Comparison of ENCODE assay signal across 8 mouse cellular contexts in genomic region chr7:19303770-19304169, GRCm38 (mm10). TPM values are rescaled to one million over a fixed set of nuclear protein-coding genes. Genes with fewer than 3 reads are reported as not detected.
DNase-seq lines count a peak whose midpoint lies in the region; ATAC-seq and TF ChIP-seq lines count a peak whose summit lies in the region.

No protein-coding gene starts in this region.

- peak; percentile 76 for TF ChIP-seq CTCF in kidney, adult 2 months (conservative IDR thresholded peaks at IDR 0.05; ENCODE audit: insufficient read depth, insufficient read length, low read depth, low read length)
- peak; percentile 94 for TF ChIP-seq CTCF in liver, embryonic 14.5 days (IDR thresholded peaks at IDR 0.05; ENCODE audit: low read depth)
- peak; percentile 90 for TF ChIP-seq CTCF in testis, adult 2 months (IDR thresholded peaks at IDR 0.05; ENCODE audit: control insufficient read depth, insufficient read depth, insufficient replicate concordance, low read depth, low read length)

- no peaks in the 10 kb centered on the region for H3K9me3 ChIP-seq in heart, embryonic 10.5 days
- H3K9me3 ChIP-seq in liver, embryonic 14.5 days (ENCODE audit: control insufficient read depth, low read length): no peaks in the 10 kb centered on the region
- H3K9me3 ChIP-seq in neural tube, embryonic 11.5 days (ENCODE audit: control insufficient read depth, low read length): no peaks in the 10 kb centered on the region

- H3K9ac ChIP-seq in liver, embryonic 14.5 days (replicated peaks): no peak overlapping the region
- peak overlapping the region; percentile 16; the same call in 1 of the 2 replicates for H3K9ac ChIP-seq in neural tube, embryonic 11.5 days (ENCODE audit: low read length)

- ATAC-seq in liver, embryonic 14.5 days (ENCODE audit: insufficient read depth): no peak
- 0 out of 2 replicates have a peak, but pooled peaks have one; percentile 23 for ATAC-seq in neural tube, embryonic 11.5 days (ENCODE audit: insufficient read depth, low FRiP score, low TSS enrichment)

- TF ChIP-seq POLR2A in kidney, adult 2 months (IDR thresholded peaks at IDR 0.05; ENCODE audit: low read depth, low read length): no peak
- TF ChIP-seq POLR2A in testis, adult 2 months (IDR thresholded peaks at IDR 0.05; ENCODE audit: control insufficient read depth, low read depth, low read length): no peak

- DNase-seq in 3134 (ENCODE audit: extremely low read depth, insufficient read length, low spot score) (peak; percentile 71), R1 (ENCODE audit: low read depth, low spot score) (peak; percentile 81)
- peak; percentile 88 for DNase-seq in embryo, embryonic 9.5 days (ENCODE audit: extremely low spot score)
- peak; percentile 83 for DNase-seq in heart, embryonic 10.5 days (ENCODE audit: low spot score)
- DNase-seq in kidney, adult 2 months: peak; percentile 74
- DNase-seq in liver, embryonic 14.5 days (ENCODE audit: low read depth in 3 of 3, low spot score in 3 of 3): no peak
- peak; percentile 83 for DNase-seq in neural tube, embryonic 11.5 days (ENCODE audit: low spot score)

- H3K27me3 ChIP-seq in heart, embryonic 10.5 days (ENCODE audit: insufficient read depth, poor library complexity, severe bottlenecking): peaks cover 62% of the 10 kb centered on the region
- no peaks in the 10 kb centered on the region for H3K27me3 ChIP-seq in kidney, adult 2 months (replicated peaks; ENCODE audit: control insufficient read depth, insufficient read depth, low read length)
- H3K27me3 ChIP-seq in liver, embryonic 14.5 days (ENCODE audit: control insufficient read depth, insufficient read depth, low read length): peaks cover 64% of the 10 kb centered on the region
- H3K27me3 ChIP-seq in neural tube, embryonic 11.5 days (ENCODE audit: control insufficient read depth, insufficient read depth, low read length): peaks cover 61% of the 10 kb centered on the region
- no peaks in the 10 kb centered on the region; the same call in 1 of the 2 replicates for H3K27me3 ChIP-seq in testis, adult 2 months (ENCODE audit: control insufficient read depth, insufficient read depth, low read length)

- TF ChIP-seq EP300 in liver, embryonic 14.5 days (IDR thresholded peaks at IDR 0.05; ENCODE audit: low read depth): no peak

- H3K4me3 ChIP-seq in heart, embryonic 10.5 days: peak overlapping the region; percentile 58
- no peak overlapping the region for H3K4me3 ChIP-seq in kidney, adult 2 months (ENCODE audit: insufficient read depth, low read depth, low read length)
- no peak overlapping the region for H3K4me3 ChIP-seq in liver, embryonic 14.5 days (ENCODE audit: insufficient read depth in 1 of 2, low read depth in 2 of 2, low read length in 2 of 2)
- no peak overlapping the region for H3K4me3 ChIP-seq in neural tube, embryonic 11.5 days (ENCODE audit: low read depth, low read length)
- peak overlapping the region; percentile 10; the same call in 1 of the 2 replicates for H3K4me3 ChIP-seq in testis, adult 2 months (ENCODE audit: control insufficient read depth, low read depth, low read length)

- H3K4me1 ChIP-seq in heart, embryonic 10.5 days: peaks cover 36% of the 10 kb centered on the region
- peaks cover 3% of the 10 kb centered on the region; the same call in 1 of the 2 replicates for H3K4me1 ChIP-seq in kidney, adult 2 months (ENCODE audit: control insufficient read depth, insufficient read depth, low read length)
- H3K4me1 ChIP-seq in liver, embryonic 14.5 days (replicated peaks; ENCODE audit: control insufficient read depth in 2 of 2, insufficient read depth in 2 of 2, low read length in 1 of 2): peaks cover 5 to 6% of the 10 kb centered on the region in 2 experiments; a peak in 3 of 4 replicates
- peaks cover 14% of the 10 kb centered on the region for H3K4me1 ChIP-seq in neural tube, embryonic 11.5 days (ENCODE audit: control insufficient read depth, insufficient read depth, low read length)
- peaks cover 29% of the 10 kb centered on the region for H3K4me1 ChIP-seq in testis, adult 2 months (ENCODE audit: control insufficient read depth, insufficient read depth, low read length)

- H3K36me3 ChIP-seq in heart, embryonic 10.5 days: no peaks in the 10 kb centered on the region
- no peaks in the 10 kb centered on the region for H3K36me3 ChIP-seq in kidney, adult 2 months (ENCODE audit: control insufficient read depth, insufficient read depth, low read length)
- H3K36me3 ChIP-seq in liver, embryonic 14.5 days (replicated peaks; ENCODE audit: control insufficient read depth, insufficient read depth, low read depth): no peaks in the 10 kb centered on the region
- H3K36me3 ChIP-seq in neural tube, embryonic 11.5 days (ENCODE audit: control insufficient read depth, insufficient read depth, low read length): no peaks in the 10 kb centered on the region
- no peaks in the 10 kb centered on the region for H3K36me3 ChIP-seq in testis, adult 2 months (ENCODE audit: control insufficient read depth, insufficient read depth, low read length)

- peak overlapping the region; percentile 28; the same call in 1 of the 2 replicates for H3K4me2 ChIP-seq in liver, embryonic 14.5 days (ENCODE audit: low read depth)
- peak overlapping the region; percentile 21 for H3K4me2 ChIP-seq in neural tube, embryonic 11.5 days (ENCODE audit: low read depth)

- 3% methylated on average over 16 of the region's 16 CpGs for WGBS in heart, embryonic 10.5 days
- 3% methylated on average over 16 of the region's 16 CpGs for WGBS in kidney, adult 2 months
- WGBS in liver, embryonic 14.5 days (ENCODE audit: insufficient replicate concordance): 2% methylated on average over 16 of the region's 16 CpGs
- under 1% methylated on average over 16 of the region's 16 CpGs for WGBS in neural tube, embryonic 11.5 days

- H3K27ac ChIP-seq in heart, embryonic 10.5 days: peak overlapping the region; percentile 14; the same call in 1 of the 2 replicates
- no peak overlapping the region for H3K27ac ChIP-seq in kidney, adult 2 months (ENCODE audit: insufficient read depth, low read depth, low read length)
- no peak overlapping the region for H3K27ac ChIP-seq in liver, embryonic 14.5 days
- H3K27ac ChIP-seq in neural tube, embryonic 11.5 days (ENCODE audit: low read depth, low read length): no peak overlapping the region
- no peak overlapping the region for H3K27ac ChIP-seq in testis, adult 2 months (ENCODE audit: control insufficient read depth, insufficient read depth, low read depth, low read length)

RNA-seq across cellular contexts. Expression of gene Fosb, which starts 6.1 kb away (rescaled TPM):
- polyA plus RNA-seq in heart, embryonic 10.5 days (2016; fragmentation: Nextera tagmentation; extraction: Ambion mirVana): 0.24 and 0.27 TPM in 2 replicates
- 0.17 and 0.19 TPM in 2 replicates for polyA plus RNA-seq in kidney, adult 2 months (2012; rRNA removed)
- 0.03 and 0.04 TPM in 2 replicates for polyA plus RNA-seq in liver, embryonic 14.5 days (2012; rRNA removed)
- not detected in 2 replicates for polyA plus RNA-seq in liver, embryonic 14.5 days (2014; fragmentation: Nextera tagmentation; extraction: Ambion mirVana)
- polyA plus RNA-seq in neural tube, embryonic 11.5 days (2014; fragmentation: Nextera tagmentation; extraction: Ambion mirVana): 0.07 TPM in 1 of 2 replicates, not detected in the other
- polyA plus RNA-seq in testis, adult 2 months (2012; rRNA removed): 3.9 and 4.1 TPM in 2 replicates

RNA-seq across cellular contexts. Expression of gene Rtn2, which starts 21.3 kb away (rescaled TPM):
- polyA plus RNA-seq in heart, embryonic 10.5 days (2016; fragmentation: Nextera tagmentation; extraction: Ambion mirVana): 22.4 and 26.0 TPM in 2 replicates
- 7.6 and 19.1 TPM in 2 replicates for polyA plus RNA-seq in kidney, adult 2 months (2012; rRNA removed)
- 2.9 and 4.1 TPM in 2 replicates for polyA plus RNA-seq in liver, embryonic 14.5 days (2012; rRNA removed)
- 2.6 and 3.0 TPM in 2 replicates for polyA plus RNA-seq in liver, embryonic 14.5 days (2014; fragmentation: Nextera tagmentation; extraction: Ambion mirVana)
- 58.2 and 60.2 TPM in 2 replicates for polyA plus RNA-seq in neural tube, embryonic 11.5 days (2014; fragmentation: Nextera tagmentation; extraction: Ambion mirVana)
- 15.6 and 17.4 TPM in 2 replicates for polyA plus RNA-seq in testis, adult 2 months (2012; rRNA removed)

RNA-seq across cellular contexts. Expression of gene Ppm1n, which starts 23.9 kb away (rescaled TPM):
- 0.13 TPM in 1 of 2 replicates, not detected in the other for polyA plus RNA-seq in heart, embryonic 10.5 days (2016; fragmentation: Nextera tagmentation; extraction: Ambion mirVana)
- polyA plus RNA-seq in kidney, adult 2 months (2012; rRNA removed): not detected in 2 replicates
- 0.04 TPM in 1 of 2 replicates, not detected in the other for polyA plus RNA-seq in liver, embryonic 14.5 days (2012; rRNA removed)
- not detected in 2 replicates for polyA plus RNA-seq in liver, embryonic 14.5 days (2014; fragmentation: Nextera tagmentation; extraction: Ambion mirVana)
- polyA plus RNA-seq in neural tube, embryonic 11.5 days (2014; fragmentation: Nextera tagmentation; extraction: Ambion mirVana): not detected in 2 replicates
- 0.20 and 0.30 TPM in 2 replicates for polyA plus RNA-seq in testis, adult 2 months (2012; rRNA removed)

RNA-seq across cellular contexts. Expression of gene Vasp, which starts 32.2 kb away (rescaled TPM):
- 99.0 and 112 TPM in 2 replicates for polyA plus RNA-seq in heart, embryonic 10.5 days (2016; fragmentation: Nextera tagmentation; extraction: Ambion mirVana)
- 69.5 and 71.5 TPM in 2 replicates for polyA plus RNA-seq in kidney, adult 2 months (2012; rRNA removed)
- 35.3 and 39.9 TPM in 2 replicates for polyA plus RNA-seq in liver, embryonic 14.5 days (2012; rRNA removed)
- 25.5 and 31.0 TPM in 2 replicates for polyA plus RNA-seq in liver, embryonic 14.5 days (2014; fragmentation: Nextera tagmentation; extraction: Ambion mirVana)
- polyA plus RNA-seq in neural tube, embryonic 11.5 days (2014; fragmentation: Nextera tagmentation; extraction: Ambion mirVana): 54.6 and 57.6 TPM in 2 replicates
- polyA plus RNA-seq in testis, adult 2 months (2012; rRNA removed): 42.4 and 44.7 TPM in 2 replicates

RNA-seq across cellular contexts. Expression of gene Ercc1, which starts 40.8 kb away (rescaled TPM):
- 74.0 and 84.2 TPM in 2 replicates for polyA plus RNA-seq in heart, embryonic 10.5 days (2016; fragmentation: Nextera tagmentation; extraction: Ambion mirVana)
- 27.6 and 31.9 TPM in 2 replicates for polyA plus RNA-seq in kidney, adult 2 months (2012; rRNA removed)
- 8.5 and 9.8 TPM in 2 replicates for polyA plus RNA-seq in liver, embryonic 14.5 days (2012; rRNA removed)
- 15.7 and 19.2 TPM in 2 replicates for polyA plus RNA-seq in liver, embryonic 14.5 days (2014; fragmentation: Nextera tagmentation; extraction: Ambion mirVana)
- 91.8 and 93.3 TPM in 2 replicates for polyA plus RNA-seq in neural tube, embryonic 11.5 days (2014; fragmentation: Nextera tagmentation; extraction: Ambion mirVana)
- 50.1 and 66.6 TPM in 2 replicates for polyA plus RNA-seq in testis, adult 2 months (2012; rRNA removed)

Comparison
In these comparisons a context has a peak if more than half of its experiments do, and no peak if none do; other contexts are left out.
1. DNase-seq: peak in 3134 (single experiment), R1 (single experiment), embryo, embryonic 9.5 days (single experiment), heart, embryonic 10.5 days (single experiment), kidney, adult 2 months (single experiment) and neural tube, embryonic 11.5 days (single experiment); none in liver, embryonic 14.5 days (0 of 3).
2. H3K4me3 ChIP-seq: peak in heart, embryonic 10.5 days (single experiment) and testis, adult 2 months (single experiment); none in kidney, adult 2 months (single experiment), liver, embryonic 14.5 days (0 of 2) and neural tube, embryonic 11.5 days (single experiment).
3. Peak in every context shown above with its lines, with median percentiles within 50 percentile points of each other: CTCF ChIP-seq.